Mouse (Mus musculus) heart, postnatal 0 days (tissue): ENCODE measurements around the gene Nme6.

Experiments used
- CTCF ChIP-seq: IDR thresholded peaks from 2 replicates; pipeline ENCODE4 v1.5.1; 2016; ENCODE audit warnings: antibody characterized with exemption, control low read depth, low read depth
- EP300 ChIP-seq: IDR thresholded peaks from 2 replicates; pipeline ENCODE4 v1.6.1; 2016; ENCODE audit warnings: antibody characterized with exemption, low read depth

DNA sequence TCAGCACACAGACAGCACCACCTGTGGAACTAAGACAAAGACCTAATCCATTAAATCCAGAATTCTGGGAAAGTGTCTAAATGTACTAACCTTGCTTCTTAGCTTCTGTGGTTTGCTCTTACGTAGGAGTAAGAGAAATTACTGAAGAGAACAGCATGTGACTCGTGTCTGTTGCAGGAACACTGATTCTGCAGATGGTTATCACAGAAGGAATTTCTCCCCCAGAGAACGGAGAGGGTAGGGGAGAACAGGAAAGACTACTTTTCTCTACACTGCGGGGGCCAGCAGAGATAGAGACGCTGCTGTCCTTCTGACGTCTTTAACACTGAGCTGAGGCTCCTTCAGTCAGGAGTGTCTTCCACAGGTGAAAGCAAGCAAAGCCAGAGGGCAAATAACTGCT, 16.2 kb upstream of the Nme6 start:
- TF ChIP-seq EP300 (no peak), CTCF (no peak)
